Mouse (Mus musculus): ENCODE results near the gene Akap9.
"Not testable (repeated sequence)": the region's sequence is repeated elsewhere in the genome, so short reads cannot be mapped to it uniquely, and the experiment has no call there.

The Akap9 gene

DNA sequence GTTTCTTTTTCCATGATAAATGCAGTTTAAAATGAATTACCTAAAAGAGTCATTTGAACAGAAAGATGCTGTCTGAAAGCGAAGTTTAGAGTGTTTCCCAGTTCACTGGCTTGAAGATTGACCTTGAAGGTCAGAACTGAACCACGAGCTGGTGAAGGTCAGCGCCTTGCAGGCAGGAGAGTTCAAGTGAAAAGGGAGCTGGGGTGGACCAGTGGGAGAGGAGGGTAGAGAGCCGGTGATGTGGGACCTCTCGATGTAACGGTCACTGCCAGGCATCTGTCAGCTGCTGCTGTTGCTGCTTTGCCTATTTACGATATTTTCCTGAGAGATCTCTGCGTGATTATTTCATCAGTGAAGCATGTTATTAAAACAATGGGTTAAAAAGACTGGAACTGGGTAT is 111.5 kb downstream of the Akap9 start:
- DNase-seq (ENCODE audit: low spot score in 2 of 2), result no peak

DNA sequence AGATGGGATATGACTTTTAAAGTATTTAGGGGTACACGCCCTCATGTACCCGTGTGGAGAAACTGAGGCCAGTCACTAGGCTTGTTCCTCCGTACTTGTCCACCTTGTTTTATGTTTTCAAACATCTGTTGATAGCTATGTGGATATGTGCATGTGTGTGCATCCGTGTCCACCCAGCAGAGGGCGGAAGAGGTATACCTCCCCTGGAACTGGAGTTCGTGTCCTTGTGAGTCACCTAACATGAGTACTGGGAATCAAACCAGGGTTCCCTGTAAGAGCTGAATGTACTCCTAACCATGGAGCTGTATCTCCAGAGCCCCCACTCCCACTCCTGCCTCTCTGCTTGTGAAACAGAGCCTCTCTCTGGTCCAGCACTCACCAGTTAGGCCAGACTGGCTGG is 112.5 kb downstream of the Akap9 start:
- DNase-seq (ENCODE audit: low spot score in 2 of 2), result no peak

DNA sequence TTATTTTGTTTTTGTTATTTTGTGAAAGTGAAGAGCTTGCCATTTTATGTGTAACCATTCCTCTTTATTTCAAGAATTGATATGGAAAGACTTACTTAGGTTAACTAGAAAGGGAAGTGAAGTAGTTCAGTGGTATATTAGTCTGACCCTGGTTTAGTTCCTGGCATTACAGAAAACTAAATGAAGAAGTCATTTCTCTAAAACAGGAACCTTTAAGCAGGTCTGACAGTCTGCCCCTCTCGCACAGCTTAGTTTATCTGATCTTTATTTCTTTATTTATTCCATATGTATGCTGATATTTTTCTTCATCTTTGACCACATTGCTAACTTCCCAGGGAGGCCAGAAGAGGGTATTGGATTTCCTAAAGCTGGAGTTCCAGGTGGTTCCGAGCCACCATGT is 113.1 kb downstream of the Akap9 start:
- DNase-seq (ENCODE audit: low spot score in 2 of 2), result no peak

DNA sequence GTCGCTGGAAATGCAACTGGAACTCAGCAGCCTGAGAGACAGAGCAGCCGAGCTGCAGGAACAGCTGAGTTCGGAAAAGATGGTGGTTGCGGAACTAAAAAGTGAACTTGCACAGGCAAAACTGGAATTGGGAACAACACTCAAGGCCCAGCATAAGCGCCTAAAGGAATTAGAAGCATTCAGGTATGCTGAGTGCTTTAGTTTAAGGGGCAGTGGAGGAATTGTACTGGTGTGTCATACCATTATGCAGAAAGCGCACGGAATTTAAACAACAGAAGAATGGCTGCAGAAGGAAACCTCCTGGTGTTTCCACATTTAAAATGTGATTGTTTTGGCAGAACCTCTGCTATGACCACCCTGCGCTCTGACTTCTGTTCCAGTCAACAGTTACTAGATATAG is 132.5 kb downstream of the Akap9 start:
- no peak for DNase-seq (ENCODE audit: low spot score in 2 of 2)

DNA sequence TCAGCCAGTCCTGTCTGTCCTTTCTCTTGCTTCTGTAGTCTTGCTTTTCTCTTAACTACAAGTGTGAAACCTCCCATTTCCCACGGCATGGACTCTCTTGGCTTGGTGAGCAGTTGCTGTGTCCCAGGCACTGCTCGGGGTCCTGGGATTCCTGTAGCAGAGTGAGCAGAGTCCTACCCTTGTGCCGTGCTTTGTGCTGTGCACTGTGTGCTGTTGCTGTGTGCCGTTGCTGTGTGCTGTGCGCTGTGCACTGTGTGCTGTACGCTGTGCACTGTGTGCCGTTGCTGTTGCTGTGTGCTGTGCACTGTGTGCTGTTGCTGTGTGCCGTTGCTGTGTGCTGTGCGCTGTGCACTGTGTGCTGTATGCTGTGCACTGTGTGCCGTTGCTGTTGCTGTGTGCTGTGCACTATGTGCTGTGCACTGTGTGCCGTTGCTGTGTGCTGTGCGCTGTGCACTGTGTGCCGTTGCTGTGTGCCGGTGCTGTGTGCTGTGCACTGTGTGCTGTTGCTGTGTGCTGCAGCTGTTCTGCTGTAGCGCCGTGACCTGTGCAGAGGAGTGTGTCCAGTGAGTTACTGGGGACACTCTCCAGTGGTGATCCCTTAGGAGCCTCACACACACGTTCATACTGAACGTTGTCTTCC is 138.7 kb downstream of the Akap9 start:
- no peak for DNase-seq (ENCODE audit: low spot score in 2 of 2)

DNA sequence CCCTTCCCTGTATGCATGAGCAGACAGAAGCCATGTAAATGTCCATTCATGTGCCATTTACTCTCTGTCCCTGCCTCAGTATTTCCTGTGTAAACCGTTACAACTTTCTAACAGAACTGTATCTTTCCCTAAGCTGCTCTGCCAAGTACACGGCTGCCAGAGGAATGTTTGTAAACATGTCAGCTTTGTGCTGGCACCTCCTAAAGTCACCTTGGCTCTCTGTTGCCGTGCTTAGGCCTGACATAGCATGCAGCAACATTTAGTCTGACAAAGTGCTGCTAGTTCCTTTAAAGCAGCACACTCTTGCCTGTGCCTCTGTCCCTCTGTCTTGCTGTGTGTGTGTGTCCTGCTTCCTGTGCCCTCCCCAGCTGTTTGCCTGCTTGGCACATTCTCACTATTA is 139.3 kb downstream of the Akap9 start:
- no peak for DNase-seq (ENCODE audit: low spot score in 2 of 2)

DNA sequence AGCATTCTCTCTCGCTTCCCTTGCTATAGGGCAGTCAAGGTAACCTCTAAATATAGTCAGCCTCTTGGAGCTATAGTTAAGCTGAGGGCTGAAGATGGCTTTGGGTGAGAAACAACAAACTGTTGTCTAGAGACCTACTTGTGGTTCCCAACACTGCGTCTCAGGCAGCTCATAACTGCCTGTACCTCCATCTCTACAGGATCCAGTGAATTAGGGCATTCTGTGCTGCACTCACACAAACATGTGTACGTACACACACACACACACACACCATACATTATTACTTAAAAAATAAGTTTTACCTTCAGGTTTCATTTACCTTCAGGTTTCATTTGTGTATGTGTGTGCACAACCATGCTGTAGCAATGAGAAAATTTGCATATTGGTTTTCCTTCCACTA is 151.2 kb downstream of the Akap9 start:
- DNase-seq (ENCODE audit: low spot score in 2 of 2), result no peak

DNA sequence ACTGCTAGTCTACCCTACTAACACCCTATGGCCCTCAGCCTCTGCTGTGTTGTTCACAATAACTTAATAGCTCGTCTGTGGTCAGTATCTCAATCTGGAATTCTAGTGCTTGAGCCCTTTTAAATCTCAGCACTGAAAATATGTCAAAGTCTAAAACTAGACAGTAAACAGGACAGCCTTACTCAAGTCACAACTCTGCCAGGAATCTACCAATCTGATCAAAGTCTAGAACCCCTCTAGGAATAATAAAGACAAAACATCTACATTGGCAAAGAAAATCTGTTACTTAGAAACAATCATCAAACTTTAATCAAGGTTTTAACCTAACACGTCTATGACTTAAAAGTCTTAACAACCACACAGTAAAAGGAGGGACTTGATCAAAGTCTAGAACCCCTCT is 153.0 kb downstream of the Akap9 start:
- no peak for DNase-seq (ENCODE audit: low spot score in 2 of 2)

DNA sequence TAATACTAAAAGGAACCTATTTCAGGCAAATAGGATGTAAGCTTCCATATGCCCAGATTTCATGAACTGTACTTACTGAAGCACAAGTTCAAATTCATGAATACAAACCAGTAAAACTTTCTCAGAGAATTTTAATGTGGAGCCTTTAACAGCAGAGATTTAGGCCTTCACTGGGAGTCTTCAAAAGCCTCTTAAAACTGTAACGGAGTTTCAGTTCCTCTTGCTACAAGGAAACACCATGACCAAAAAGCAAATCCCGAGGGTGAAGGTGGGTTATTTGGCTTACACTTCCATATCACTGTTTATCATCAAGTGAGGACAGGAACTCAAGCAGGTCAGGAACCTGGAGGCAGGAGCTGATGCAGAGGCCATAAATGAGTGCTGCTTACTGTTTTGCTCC is 153.7 kb downstream of the Akap9 start:
- DNase-seq (ENCODE audit: low spot score in 2 of 2), result no peak

DNA sequence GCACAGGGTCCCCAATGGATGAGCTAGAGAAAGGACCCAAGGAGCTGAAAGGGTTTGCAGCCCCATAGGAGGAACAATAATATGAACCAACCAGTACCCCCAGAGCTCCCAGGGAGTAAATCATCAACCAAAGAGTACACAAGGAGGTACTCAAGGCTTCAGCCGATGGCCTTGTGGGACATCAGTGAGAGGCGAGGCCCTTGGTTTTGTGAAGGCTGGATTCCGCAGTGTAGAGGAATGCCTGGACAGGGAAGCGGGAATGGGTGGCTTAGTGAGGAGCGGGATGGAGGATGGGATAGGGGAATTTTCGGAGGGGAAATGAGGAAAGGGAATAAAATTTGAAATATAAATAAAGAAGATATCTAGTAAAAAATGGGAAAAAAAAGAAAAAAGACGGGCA is 157.1 kb downstream of the Akap9 start:
- no peak for DNase-seq (ENCODE audit: low spot score in 2 of 2)

DNA sequence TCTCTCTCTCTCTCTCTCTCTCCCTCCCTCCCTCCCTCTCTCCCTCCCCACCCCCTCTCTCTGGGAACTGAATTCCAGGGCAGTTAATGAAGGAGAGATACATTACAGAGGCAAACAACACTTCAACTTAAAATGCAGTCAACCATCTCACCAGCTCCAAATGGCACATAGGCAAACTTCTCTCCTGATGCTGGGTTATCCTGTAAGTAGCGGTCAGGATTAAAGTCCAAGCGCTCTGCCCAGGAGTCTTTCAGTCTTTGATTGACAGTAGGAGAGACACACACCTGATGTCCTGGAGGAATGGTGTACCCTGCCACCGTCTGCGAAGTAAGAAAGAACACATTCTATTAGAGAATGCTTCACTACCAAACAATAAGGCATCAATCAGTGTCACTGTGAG is 158.5 kb downstream of the Akap9 start:
- no peak for DNase-seq (ENCODE audit: low spot score in 2 of 2)

DNA sequence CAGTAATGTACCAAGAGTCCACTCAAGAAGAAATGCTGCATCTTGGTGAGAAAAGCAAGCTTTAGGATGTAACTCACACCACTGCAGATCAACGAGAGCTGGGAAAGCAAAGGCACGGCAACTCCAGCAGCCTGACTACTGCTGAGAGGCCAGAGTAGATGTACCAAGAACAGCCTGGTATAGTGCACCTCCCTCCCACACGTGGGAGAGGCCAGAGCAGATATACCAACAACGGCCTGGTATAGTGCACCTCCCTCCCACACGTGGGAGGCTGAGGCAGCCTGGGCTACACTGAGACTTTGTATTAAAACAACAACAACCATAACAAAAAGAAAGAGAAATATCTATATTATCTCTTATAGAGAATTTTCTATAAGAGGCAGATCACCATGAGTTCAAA is 160.3 kb downstream of the Akap9 start:
- DNase-seq (ENCODE audit: low spot score in 2 of 2), result no peak

DNA sequence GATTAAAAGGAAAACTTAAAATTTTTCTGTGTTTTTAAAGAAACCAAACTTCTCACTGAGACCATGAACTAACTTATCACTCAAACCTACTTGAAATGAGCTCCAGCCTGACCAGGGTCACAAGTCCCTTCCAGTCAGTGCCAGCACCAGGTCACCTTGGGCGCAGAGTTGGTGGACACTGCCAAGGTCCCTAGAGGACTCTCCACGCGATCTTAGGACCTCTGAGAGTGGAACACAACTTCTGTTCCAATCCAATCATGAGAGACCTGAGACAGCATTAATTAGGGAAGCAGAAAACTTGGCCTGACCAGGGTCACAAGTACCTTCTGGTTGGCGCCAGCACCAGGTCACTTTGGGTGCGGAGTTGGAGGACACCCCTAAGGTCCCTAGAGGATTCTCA is 166.6 kb downstream of the Akap9 start:
- DNase-seq (ENCODE audit: low spot score in 2 of 2), result no peak

DNA sequence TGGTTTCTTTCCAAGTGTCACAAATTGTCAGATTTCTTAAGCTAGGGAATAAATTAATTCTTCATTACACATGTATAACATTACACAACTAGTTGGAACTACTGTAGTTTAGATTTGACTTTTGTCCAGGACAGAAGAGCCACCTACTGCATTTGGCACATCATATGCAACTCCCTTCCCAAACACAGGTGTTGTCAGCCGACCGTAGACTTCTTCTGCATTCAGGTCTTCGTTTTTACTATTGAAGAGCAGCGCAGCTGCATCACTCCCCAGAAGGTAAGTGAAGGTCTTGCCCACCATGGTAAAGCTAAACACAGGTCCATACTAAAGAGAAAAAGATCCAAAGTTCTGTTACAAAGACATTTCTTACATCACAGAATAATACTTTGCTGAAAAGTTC is 173.2 kb downstream of the Akap9 start:
- no peak for DNase-seq (ENCODE audit: low spot score in 2 of 2)

DNA sequence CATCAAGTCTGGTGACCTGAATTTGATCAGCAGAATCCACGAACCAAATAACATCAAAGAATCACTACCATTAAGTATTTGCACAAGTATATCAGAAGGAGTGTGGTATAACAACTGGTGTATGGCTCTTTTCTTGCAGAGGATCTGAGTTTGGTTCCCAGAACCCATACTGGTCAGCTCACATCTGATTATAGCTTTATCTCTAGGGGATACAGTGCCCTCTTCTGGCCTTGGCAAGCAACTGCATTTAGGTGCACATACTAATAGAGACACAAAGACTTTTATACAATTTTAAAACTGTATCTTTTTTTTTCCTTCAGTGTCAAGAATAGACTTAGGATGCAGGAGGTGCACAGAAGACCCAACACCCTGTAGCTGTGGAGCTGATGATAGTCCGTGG is 173.9 kb downstream of the Akap9 start:
- no peak for DNase-seq (ENCODE audit: low spot score in 2 of 2)

DNA sequence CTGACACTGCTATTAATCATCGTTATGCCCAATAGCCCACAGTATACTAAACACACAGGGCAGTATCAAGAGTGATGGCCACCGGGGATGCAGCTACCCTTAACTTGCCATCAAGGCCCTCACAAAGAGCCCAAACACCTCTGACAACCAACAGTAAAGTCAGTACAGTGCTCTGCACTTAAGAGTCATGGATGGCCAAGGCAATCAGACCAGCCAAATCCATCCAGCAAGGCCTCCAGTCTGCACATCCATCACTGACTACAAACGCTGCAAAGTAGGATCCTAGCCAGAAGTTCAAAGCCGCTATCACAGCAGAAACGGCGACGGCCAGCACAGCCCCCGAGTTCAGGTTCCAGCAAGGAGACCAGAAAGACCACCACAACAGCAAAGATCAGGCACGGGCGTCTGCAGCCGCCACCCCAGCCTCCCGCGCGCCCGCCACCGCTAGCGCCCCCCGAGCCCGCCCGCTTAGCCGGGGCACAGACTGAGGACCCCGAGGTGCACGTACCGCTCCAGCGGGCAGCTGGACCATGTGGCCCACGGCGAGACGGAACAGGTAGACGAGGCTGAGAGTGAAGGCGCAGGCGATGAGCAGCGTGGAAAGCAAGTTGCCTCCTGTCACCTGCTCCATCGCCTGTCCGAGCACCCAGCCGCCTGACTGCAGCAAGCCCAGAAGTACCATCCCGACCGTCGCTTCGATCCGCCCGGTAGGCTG is 175.9 kb downstream of the Akap9 start:
- DNase-seq (ENCODE audit: low spot score in 2 of 2), result peak in 1 of 2 experiments; percentile 18

DNA sequence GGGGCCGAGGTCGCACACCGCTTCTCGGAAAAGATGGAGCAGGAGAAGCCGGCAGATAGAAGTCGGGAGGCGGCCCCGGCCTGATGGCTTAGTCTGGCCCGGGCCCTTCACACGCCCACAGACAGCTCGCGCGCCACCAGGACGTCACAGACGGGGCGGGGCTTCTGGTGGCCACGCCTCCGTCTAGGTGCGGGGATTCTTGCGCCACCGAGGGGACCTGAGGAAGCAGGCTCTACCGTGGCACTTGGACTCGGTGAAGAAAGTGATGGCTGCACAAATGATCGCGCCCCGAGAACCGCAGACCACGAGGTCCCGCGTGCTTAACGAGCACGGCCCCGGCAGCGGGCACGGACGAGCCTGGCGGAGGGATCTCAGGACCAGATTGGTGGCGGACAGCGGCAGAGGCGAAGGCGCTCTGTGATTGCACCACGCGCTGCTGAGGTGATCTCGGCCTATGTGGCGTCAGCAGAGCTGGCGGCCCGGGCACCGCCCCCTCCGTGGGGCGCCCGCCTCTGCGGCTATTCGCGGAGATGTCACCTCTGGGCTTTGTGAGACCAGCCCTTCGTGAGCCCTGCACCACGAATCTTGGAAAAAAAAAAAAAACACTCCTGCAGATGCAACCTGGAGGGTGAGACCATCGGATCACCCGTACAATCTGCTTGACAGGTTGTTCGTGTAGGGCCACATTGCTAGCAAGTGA is 176.6 kb downstream of the Akap9 start, which contains the start of gene Cyp51:
TSS of gene Cyp51 (minus strand) at position 406 of the 700 bp plus-strand sequence.
- DNase-seq (ENCODE audit: low spot score in 2 of 2), result peak; percentile 85 to 88

DNA sequence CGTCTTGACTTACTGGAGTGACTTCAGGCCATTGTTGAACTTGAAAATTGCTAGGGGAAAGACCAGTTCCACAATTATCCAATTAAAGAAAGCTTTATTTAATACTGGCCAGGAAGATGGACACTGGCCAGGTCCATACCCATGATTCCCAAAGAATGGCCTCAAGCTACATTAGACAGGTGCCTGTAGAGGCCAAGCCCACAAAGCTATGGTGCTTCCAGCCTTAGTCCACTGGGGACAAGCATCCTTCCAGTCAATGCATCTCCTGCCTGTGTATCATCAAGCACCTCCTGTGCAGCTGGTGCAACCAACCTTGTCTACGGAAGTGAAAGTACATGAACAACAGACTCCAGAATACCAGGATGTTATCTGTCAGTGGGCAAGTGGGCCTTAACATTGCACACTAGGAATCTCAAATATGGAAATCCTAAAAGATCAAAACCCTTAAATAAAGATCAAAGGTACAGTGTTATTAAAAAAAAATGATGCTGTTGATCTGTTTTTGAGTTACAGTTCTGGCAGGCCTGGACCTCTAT is 177.9 kb downstream of the Akap9 start:
- DNase-seq (ENCODE audit: low spot score in 2 of 2), result no peak

DNA sequence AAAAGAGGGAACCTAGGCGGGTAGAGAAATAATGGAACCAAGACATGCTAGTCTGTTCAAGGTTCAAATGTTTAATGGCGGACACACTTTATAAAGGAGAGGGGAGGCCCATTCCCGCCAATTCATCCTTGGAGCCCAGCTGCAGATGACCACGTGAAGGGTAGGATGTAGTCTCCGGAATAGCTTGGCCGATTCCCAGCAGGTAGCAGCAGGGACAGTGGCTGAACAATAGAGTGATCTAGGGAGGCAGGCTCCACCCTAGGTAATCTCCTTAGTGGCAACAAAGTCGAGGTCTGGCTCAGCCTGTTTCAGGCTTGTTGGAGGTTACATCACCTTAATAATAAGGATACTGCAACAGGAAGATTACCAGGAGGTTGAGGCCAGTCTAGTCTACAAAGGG is 179.2 kb downstream of the Akap9 start:
- not testable (repeated sequence) for DNase-seq (ENCODE audit: low spot score in 2 of 2)

DNA sequence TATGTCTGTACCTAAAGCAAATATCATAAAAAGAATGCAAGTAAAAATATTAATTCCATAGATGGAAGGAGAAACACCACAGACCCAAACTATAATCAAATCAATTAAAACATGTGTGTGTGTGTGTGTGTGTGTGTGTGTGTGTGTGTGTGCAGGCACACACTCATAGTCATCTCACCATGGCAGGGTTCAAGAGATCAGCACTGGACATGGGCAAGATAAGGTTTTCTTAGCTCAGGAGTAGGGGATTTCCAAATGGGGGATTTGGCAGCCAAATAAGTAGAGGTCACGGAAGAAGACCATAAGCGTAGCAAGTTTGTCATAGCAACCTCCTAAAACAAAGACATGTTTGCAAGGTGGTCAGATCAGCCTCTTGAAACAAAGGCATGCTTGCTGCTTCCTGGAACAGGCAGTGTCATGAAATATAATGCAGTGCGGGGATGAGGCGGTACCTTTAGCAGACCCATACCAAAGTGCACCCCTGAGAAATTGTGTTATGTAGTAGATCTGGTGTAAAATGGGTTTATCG is 184.8 kb downstream of the Akap9 start:
- no peak for DNase-seq (ENCODE audit: low spot score in 2 of 2)

All from frontal cortex, postnatal 14 days (tissue).